Mouse (Mus musculus): ENCODE results near the gene Pabpn1l. TPM values are rescaled to one million over a fixed set of nuclear protein-coding genes. Genes with fewer than 3 reads are reported as not detected.

Gene Pabpn1l
- polyA plus RNA-seq (2015; fragmentation: Illumina TruSeq; extraction: RNeasy Lipid Tissue Mini Kit (QIAGEN cat#74804); ENCODE audit: insufficient read depth, low replicate concordance): not detected

GRCm38 (mm10) chr8:122622727-122623126, at the start of gene Pabpn1l:
Gene Pabpn1l, minus strand, starts transcription at chr8:122622739.

GRCm38 (mm10) chr8:122611295-122612133, 11.0 kb downstream of the Pabpn1l start, which contains the start of the genes Galns and Trappc2l:
Gene Galns, minus strand, starts transcription at chr8:122611463.
Gene Trappc2l, plus strand, starts transcription at chr8:122611640.

GRCm38 (mm10) chr8:122576648-122577022, 45.9 kb downstream of the Pabpn1l start, which contains the start of gene Aprt:
Gene Aprt, minus strand, starts transcription at chr8:122576909.

Other genes starting within 250 kb of the Pabpn1l start
- 32.2 TPM for gene Zc3h18, start 246.1 kb downstream of the Pabpn1l start, polyA plus RNA-seq (2015; fragmentation: Illumina TruSeq; extraction: RNeasy Lipid Tissue Mini Kit (QIAGEN cat#74804); ENCODE audit: insufficient read depth, low replicate concordance)
- gene Il17c, start 200.7 kb downstream of the Pabpn1l start, polyA plus RNA-seq (2015; fragmentation: Illumina TruSeq; extraction: RNeasy Lipid Tissue Mini Kit (QIAGEN cat#74804); ENCODE audit: insufficient read depth, low replicate concordance): not detected
- 98.4 TPM for gene Cyba, start 189.8 kb downstream of the Pabpn1l start, polyA plus RNA-seq (2015; fragmentation: Illumina TruSeq; extraction: RNeasy Lipid Tissue Mini Kit (QIAGEN cat#74804); ENCODE audit: insufficient read depth, low replicate concordance)
- 1.9 TPM for gene Mvd, start 179.3 kb downstream of the Pabpn1l start, polyA plus RNA-seq (2015; fragmentation: Illumina TruSeq; extraction: RNeasy Lipid Tissue Mini Kit (QIAGEN cat#74804); ENCODE audit: insufficient read depth, low replicate concordance)
- 1.5 TPM for gene Snai3, start 162.0 kb downstream of the Pabpn1l start, polyA plus RNA-seq (2015; fragmentation: Illumina TruSeq; extraction: RNeasy Lipid Tissue Mini Kit (QIAGEN cat#74804); ENCODE audit: insufficient read depth, low replicate concordance)
- gene Rnf166, start 146.7 kb downstream of the Pabpn1l start, polyA plus RNA-seq (2015; fragmentation: Illumina TruSeq; extraction: RNeasy Lipid Tissue Mini Kit (QIAGEN cat#74804); ENCODE audit: insufficient read depth, low replicate concordance): 17.7 TPM
- gene Ctu2, start 146.6 kb downstream of the Pabpn1l start, polyA plus RNA-seq (2015; fragmentation: Illumina TruSeq; extraction: RNeasy Lipid Tissue Mini Kit (QIAGEN cat#74804); ENCODE audit: insufficient read depth, low replicate concordance): 12.3 TPM
- gene Piezo1, start 71.4 kb downstream of the Pabpn1l start, polyA plus RNA-seq (2015; fragmentation: Illumina TruSeq; extraction: RNeasy Lipid Tissue Mini Kit (QIAGEN cat#74804); ENCODE audit: insufficient read depth, low replicate concordance): 22.3 TPM
- 12.6 TPM for gene Cdt1, start 54.7 kb downstream of the Pabpn1l start, polyA plus RNA-seq (2015; fragmentation: Illumina TruSeq; extraction: RNeasy Lipid Tissue Mini Kit (QIAGEN cat#74804); ENCODE audit: insufficient read depth, low replicate concordance)
- gene Aprt, start 45.8 kb downstream of the Pabpn1l start, polyA plus RNA-seq (2015; fragmentation: Illumina TruSeq; extraction: RNeasy Lipid Tissue Mini Kit (QIAGEN cat#74804); ENCODE audit: insufficient read depth, low replicate concordance): 20.1 TPM
- 10.4 TPM for gene Galns, start 11.3 kb downstream of the Pabpn1l start, polyA plus RNA-seq (2015; fragmentation: Illumina TruSeq; extraction: RNeasy Lipid Tissue Mini Kit (QIAGEN cat#74804); ENCODE audit: insufficient read depth, low replicate concordance)
- 39.3 TPM for gene Trappc2l, start 11.1 kb downstream of the Pabpn1l start, polyA plus RNA-seq (2015; fragmentation: Illumina TruSeq; extraction: RNeasy Lipid Tissue Mini Kit (QIAGEN cat#74804); ENCODE audit: insufficient read depth, low replicate concordance)
- gene Cbfa2t3, start 76.4 kb upstream of the Pabpn1l start, polyA plus RNA-seq (2015; fragmentation: Illumina TruSeq; extraction: RNeasy Lipid Tissue Mini Kit (QIAGEN cat#74804); ENCODE audit: insufficient read depth, low replicate concordance): 13.0 TPM
- 5.3 TPM for gene Acsf3, start 152.7 kb upstream of the Pabpn1l start, polyA plus RNA-seq (2015; fragmentation: Illumina TruSeq; extraction: RNeasy Lipid Tissue Mini Kit (QIAGEN cat#74804); ENCODE audit: insufficient read depth, low replicate concordance)
- not detected for gene Cdh15, start 225.2 kb upstream of the Pabpn1l start, polyA plus RNA-seq (2015; fragmentation: Illumina TruSeq; extraction: RNeasy Lipid Tissue Mini Kit (QIAGEN cat#74804); ENCODE audit: insufficient read depth, low replicate concordance)

All from spleen, adult 10 weeks (tissue).